Mouse (Mus musculus) forebrain, embryonic 13.5 days (tissue): ENCODE measurements around the gene Gm9958. TPM values are rescaled to one million over a fixed set of nuclear protein-coding genes. Genes with fewer than 3 reads are reported as not detected.
A peak's percentile ranks its signal among the peaks of the same experiment; 100 is the strongest.

ENCODE experiments used
- ATAC-seq: fragments of 200-750 bp; cut with Nextera tagmentation; 2 replicates; pipeline ENCODE4 v1.8.0; 2017
- H3K27ac ChIP-seq: fragments of 300-500 bp; sonication (generic); 2 replicates; pipeline ENCODE4 v1.5.1; 2015; ENCODE audit warnings: inconsistent platforms, mild to moderate bottlenecking, moderate library complexity
- H3K27me3 ChIP-seq: fragments of 300-500 bp; sonication (generic); 2 replicates; pipeline ENCODE4 v1.6.1; 2015; ENCODE audit warnings: mild to moderate bottlenecking, inconsistent platforms
- H3K36me3 ChIP-seq: fragments of 300-500 bp; sonication (generic); 2 replicates; pipeline ENCODE4 v1.6.1; 2015; ENCODE audit warnings: mild to moderate bottlenecking, inconsistent platforms; ENCODE audit not compliant: poor library complexity, severe bottlenecking
- H3K4me1 ChIP-seq: fragments of 300-500 bp; sonication (generic); 2 replicates; pipeline ENCODE4 v1.6.1; 2015; ENCODE audit warnings: inconsistent platforms
- H3K4me2 ChIP-seq: fragments of 300-500 bp; sonication (generic); 2 replicates; pipeline ENCODE4 v1.6.1; 2015; ENCODE audit warnings: inconsistent platforms, mild to moderate bottlenecking, moderate library complexity
- H3K4me3 ChIP-seq: fragments of 300-500 bp; sonication (generic); 2 replicates; pipeline ENCODE4 v1.5.1; 2015; ENCODE audit warnings: mild to moderate bottlenecking, inconsistent platforms
- H3K9ac ChIP-seq: fragments of 300-500 bp; sonication (generic); 2 replicates; pipeline ENCODE4 v1.6.1; 2015; ENCODE audit warnings: mild to moderate bottlenecking, inconsistent platforms
- H3K9me3 ChIP-seq: fragments of 300-500 bp; sonication (generic); replicated peaks from 2 replicates; pipeline ENCODE4 v1.6.1; 2016; ENCODE audit warnings: inconsistent platforms
- WGBS: fragments of 180-500 bp; shearing (Covaris S2); methylation state at CpG from one replicate; pipeline ENCODE4 v1.1.7; 2015; 5-methylcytosine and 5-hydroxymethylcytosine counted together
- polyA plus RNA-seq: library from polyadenylated mRNA; unstranded; fragments of >200 nt; fragmentation: Nextera tagmentation; extraction: Ambion mirVana; gene quantifications from 2 replicates; pipeline ENCODE4 v1.2.1, GENCODE M21; 2015

Gene Gm9958
- polyA plus RNA-seq, result 7.0 and 7.4 TPM in 2 replicates

- H3K4me1 ChIP-seq, result peaks cover 34% of the 10 kb centered on the region
- 1% methylated on average over 7 of the region's 7 CpGs for WGBS
- 0 out of 2 replicates have a peak, but pooled peaks cover 4% of the 10 kb centered on the region for H3K9me3 ChIP-seq
- ATAC-seq, result no peak
- peak within 1 kb of the TSS; percentile 90 for H3K4me3 ChIP-seq
- no peaks in the 10 kb centered on the region for H3K27me3 ChIP-seq
- peak within 1 kb of the TSS; percentile 93 for H3K9ac ChIP-seq
- peak within 1 kb of the TSS; percentile 82 for H3K4me2 ChIP-seq
- H3K27ac ChIP-seq, result peak within 1 kb of the TSS; percentile 99
- no peaks in the 10 kb centered on the region for H3K36me3 ChIP-seq
Measured at GRCm38 (mm10) chr5:90367067-90367303, at the start of gene Gm9958. Gm9958 (plus strand) TSS chr5:90367204.

GRCm38 (mm10) chr5:90331071-90331470, 35.9 kb upstream of the Gm9958 start:
- Histone ChIP-seq H3K4me1 (no peaks in the 10 kb centered on the region), H3K27ac (no peak overlapping the region), H3K4me3 (no peak overlapping the region), H3K27me3 (no peaks in the 10 kb centered on the region), H3K4me2 (no peak overlapping the region), H3K9me3 (no peaks in the 10 kb centered on the region), H3K36me3 (no peaks in the 10 kb centered on the region), H3K9ac (no peak overlapping the region)
- 90% methylated on average over 1 of the region's 1 CpGs for WGBS
- no peak for ATAC-seq

- H3K27ac ChIP-seq, result no peak overlapping the region
- H3K4me1 ChIP-seq, result no peaks in the 10 kb centered on the region
- WGBS, result 96% methylated on average over 2 of the region's 2 CpGs
- no peak overlapping the region for H3K4me2 ChIP-seq
- no peaks in the 10 kb centered on the region for H3K36me3 ChIP-seq
- no peaks in the 10 kb centered on the region for H3K27me3 ChIP-seq
- no peak overlapping the region for H3K9ac ChIP-seq
- no peak for ATAC-seq
- no peak overlapping the region for H3K4me3 ChIP-seq
- no peaks in the 10 kb centered on the region for H3K9me3 ChIP-seq
Measured at GRCm38 (mm10) chr5:90332478-90332877, 34.5 kb upstream of the Gm9958 start.

- H3K36me3 ChIP-seq, result no peaks in the 10 kb centered on the region
- 13% methylated on average over 7 of the region's 7 CpGs for WGBS
- peak overlapping the region; percentile 54 for H3K4me2 ChIP-seq
- H3K27ac ChIP-seq, result peak overlapping the region; percentile 54
- no peaks in the 10 kb centered on the region for H3K9me3 ChIP-seq
- H3K27me3 ChIP-seq, result no peaks in the 10 kb centered on the region
- H3K4me1 ChIP-seq, result peaks cover 28% of the 10 kb centered on the region
- H3K4me3 ChIP-seq, result peak overlapping the region; percentile 22
- peak overlapping the region; percentile 43; the same call in 1 of the 2 replicates for H3K9ac ChIP-seq
- ATAC-seq, result peak; percentile 68
Measured at GRCm38 (mm10) chr5:90338177-90339091, 28.6 kb upstream of the Gm9958 start.

GRCm38 (mm10) chr5:90339129-90339952, 27.7 kb upstream of the Gm9958 start:
- Histone ChIP-seq H3K36me3 (no peaks in the 10 kb centered on the region), H3K4me2 (peak overlapping the region; percentile 57), H3K4me3 (peak overlapping the region; percentile 40), H3K9ac (peak overlapping the region; percentile 54), H3K9me3 (no peaks in the 10 kb centered on the region), H3K4me1 (peaks cover 28% of the 10 kb centered on the region), H3K27me3 (no peaks in the 10 kb centered on the region), H3K27ac (peak overlapping the region; percentile 68)
- 11% methylated on average over 5 of the region's 5 CpGs for WGBS
- ATAC-seq, result peak; percentile 96

GRCm38 (mm10) chr5:90339953-90340343, 27.1 kb upstream of the Gm9958 start:
- Histone ChIP-seq H3K27me3 (no peaks in the 10 kb centered on the region), H3K36me3 (no peaks in the 10 kb centered on the region), H3K9ac (no peak overlapping the region), H3K4me3 (peak overlapping the region; percentile 40; the same call in 1 of the 2 replicates), H3K27ac (no peak overlapping the region), H3K4me1 (peaks cover 28% of the 10 kb centered on the region), H3K4me2 (peak overlapping the region; percentile 57), H3K9me3 (no peaks in the 10 kb centered on the region)
- 87% methylated on average over 1 of the region's 1 CpGs for WGBS
- peak; percentile 33 for ATAC-seq

- no peak overlapping the region for H3K9ac ChIP-seq
- 74% methylated on average over 4 of the region's 4 CpGs for WGBS
- no peaks in the 10 kb centered on the region for H3K9me3 ChIP-seq
- no peak for ATAC-seq
- H3K27ac ChIP-seq, result no peak overlapping the region
- no peaks in the 10 kb centered on the region for H3K27me3 ChIP-seq
- no peak overlapping the region for H3K4me3 ChIP-seq
- no peak overlapping the region for H3K4me2 ChIP-seq
- H3K36me3 ChIP-seq, result no peaks in the 10 kb centered on the region
- H3K4me1 ChIP-seq, result peaks cover 28% of the 10 kb centered on the region
Measured at GRCm38 (mm10) chr5:90340847-90341246, 26.2 kb upstream of the Gm9958 start.

GRCm38 (mm10) chr5:90346877-90347276, 20.1 kb upstream of the Gm9958 start:
- H3K9me3 ChIP-seq, result no peaks in the 10 kb centered on the region
- no peak for ATAC-seq
- H3K4me3 ChIP-seq, result no peak overlapping the region
- 97% methylated on average over 3 of the region's 3 CpGs for WGBS
- no peak overlapping the region for H3K4me2 ChIP-seq
- H3K9ac ChIP-seq, result no peak overlapping the region
- no peaks in the 10 kb centered on the region for H3K27me3 ChIP-seq
- H3K4me1 ChIP-seq, result no peaks in the 10 kb centered on the region
- H3K27ac ChIP-seq, result no peak overlapping the region
- H3K36me3 ChIP-seq, result 0 out of 2 replicates have a peak, but pooled peaks cover 4% of the 10 kb centered on the region

GRCm38 (mm10) chr5:90353552-90354317, 13.3 kb upstream of the Gm9958 start:
- no peak overlapping the region for H3K4me3 ChIP-seq
- H3K9me3 ChIP-seq, result no peaks in the 10 kb centered on the region
- 89% methylated on average over 4 of the region's 4 CpGs for WGBS
- H3K9ac ChIP-seq, result no peak overlapping the region
- H3K36me3 ChIP-seq, result peaks cover 11% of the 10 kb centered on the region; the same call in 1 of the 2 replicates
- no peaks in the 10 kb centered on the region for H3K27me3 ChIP-seq
- H3K27ac ChIP-seq, result no peak overlapping the region
- no peaks in the 10 kb centered on the region for H3K4me1 ChIP-seq
- ATAC-seq, result no peak
- no peak overlapping the region for H3K4me2 ChIP-seq

GRCm38 (mm10) chr5:90355824-90356223, 11.2 kb upstream of the Gm9958 start:
- H3K36me3 ChIP-seq, result peaks cover 15% of the 10 kb centered on the region
- no peak overlapping the region for H3K27ac ChIP-seq
- H3K4me3 ChIP-seq, result no peak overlapping the region
- ATAC-seq, result no peak
- no peaks in the 10 kb centered on the region for H3K9me3 ChIP-seq
- H3K4me1 ChIP-seq, result no peaks in the 10 kb centered on the region
- 96% methylated on average over 3 of the region's 3 CpGs for WGBS
- H3K4me2 ChIP-seq, result no peak overlapping the region
- H3K9ac ChIP-seq, result no peak overlapping the region
- H3K27me3 ChIP-seq, result no peaks in the 10 kb centered on the region

GRCm38 (mm10) chr5:90364526-90364925, 2.5 kb upstream of the Gm9958 start:
- 0 out of 2 replicates have a peak overlapping the region, but pooled peaks have one; percentile 99 for H3K27ac ChIP-seq
- H3K27me3 ChIP-seq, result no peaks in the 10 kb centered on the region
- peak overlapping the region; percentile 90 for H3K4me3 ChIP-seq
- ATAC-seq, result no peak
- H3K9ac ChIP-seq, result peak overlapping the region; percentile 93
- WGBS, result 4% methylated on average over 6 of the region's 6 CpGs
- no peaks in the 10 kb centered on the region for H3K9me3 ChIP-seq
- peaks cover 38% of the 10 kb centered on the region for H3K4me1 ChIP-seq
- H3K4me2 ChIP-seq, result peak overlapping the region; percentile 82
- H3K36me3 ChIP-seq, result peaks cover 4% of the 10 kb centered on the region
